ENCODE assay signal across 8 mouse cellular contexts in the genomic region with DNA sequence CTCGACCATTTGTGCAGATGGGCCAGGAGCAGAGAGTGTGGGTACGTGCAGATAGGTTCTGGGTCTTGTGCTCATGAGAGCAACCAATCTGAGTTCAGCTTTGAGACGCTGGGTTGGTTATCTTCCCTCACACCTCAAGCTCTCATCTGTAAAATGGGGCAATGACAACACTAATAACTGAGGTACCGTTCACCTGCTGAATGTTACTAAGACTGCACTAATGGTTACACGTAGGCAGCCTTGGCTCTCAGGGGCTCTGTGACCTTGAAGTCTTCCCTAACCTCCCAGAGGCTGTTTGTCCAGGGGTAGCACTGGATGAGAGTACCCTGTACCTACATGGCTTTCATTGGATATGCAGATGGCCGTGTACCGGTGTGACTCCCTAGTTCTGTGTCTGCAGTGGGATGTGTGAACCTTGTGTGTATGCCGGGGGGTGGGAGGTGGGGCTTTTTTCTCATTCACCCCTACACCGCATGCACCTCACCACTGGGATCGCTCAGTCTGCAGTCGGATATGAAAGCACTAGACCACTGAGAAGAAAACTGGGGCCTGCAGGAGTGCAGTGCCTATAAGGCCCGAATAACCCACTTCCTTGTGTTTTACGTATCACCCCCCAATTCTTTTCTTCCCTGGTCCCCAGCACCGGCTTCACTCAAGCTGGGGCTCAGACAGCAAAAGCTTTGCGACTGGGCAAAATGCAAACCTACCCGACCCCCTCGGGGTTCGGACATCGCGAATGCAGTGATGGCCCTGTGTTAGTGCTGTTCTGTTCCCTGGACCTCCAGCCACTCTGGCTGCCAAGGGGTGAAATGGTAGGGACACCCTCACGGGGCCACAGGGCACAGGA. TPM values are rescaled to one million over a fixed set of nuclear protein-coding genes. Genes with fewer than 3 reads are reported as not detected.
DNase-seq lines count a peak whose midpoint lies in the region; ATAC-seq and TF ChIP-seq lines count a peak whose summit lies in the region.

No protein-coding gene starts in this region.

- no peaks in the 10 kb centered on the region for H3K9me3 ChIP-seq in lung, embryonic 15.5 days
- H3K9me3 ChIP-seq in embryonic facial prominence, embryonic 12.5 days = no peaks in the 10 kb centered on the region
- no peaks in the 10 kb centered on the region for H3K9me3 ChIP-seq in hindbrain, postnatal 0 days (ENCODE audit: low read length)
- H3K9me3 ChIP-seq in midbrain, embryonic 16.5 days (replicated peaks; ENCODE audit: control insufficient read depth, low read length, poor library complexity, severe bottlenecking) = no peaks in the 10 kb centered on the region

- peak overlapping the region; percentile 96 for H3K4me3 ChIP-seq in lung, embryonic 15.5 days
- H3K4me3 ChIP-seq in embryonic facial prominence, embryonic 12.5 days = peak overlapping the region; percentile 76
- H3K4me3 ChIP-seq in hindbrain, postnatal 0 days (ENCODE audit: low read length) = peak overlapping the region; percentile 71
- H3K4me3 ChIP-seq in midbrain, embryonic 16.5 days (ENCODE audit: low read depth, low read length) = peak overlapping the region; percentile 83

- no peak for ATAC-seq in lung, embryonic 15.5 days (ENCODE audit: borderline replicate concordance, extremely low read depth, low FRiP score, low TSS enrichment)
- ATAC-seq in embryonic facial prominence, embryonic 12.5 days (ENCODE audit: insufficient number of reproducible peaks, insufficient read depth, low FRiP score, low TSS enrichment) = no peak
- ATAC-seq in hindbrain, postnatal 0 days = no peak; the same call in 1 of the 2 replicates
- ATAC-seq in midbrain, embryonic 16.5 days = no peak
- ATAC-seq in CD4-positive, CD25-positive, alpha-beta regulatory T cell, adult 4 months = no peak

- peak overlapping the region; percentile 93 for H3K27ac ChIP-seq in lung, embryonic 15.5 days
- H3K27ac ChIP-seq in embryonic facial prominence, embryonic 12.5 days = peak overlapping the region; percentile 87
- peak overlapping the region; percentile 95 for H3K27ac ChIP-seq in hindbrain, postnatal 0 days
- peak overlapping the region; percentile 95 for H3K27ac ChIP-seq in midbrain, embryonic 16.5 days (ENCODE audit: low read length)

- peaks cover 40% of the 10 kb centered on the region for H3K4me1 ChIP-seq in lung, embryonic 15.5 days
- H3K4me1 ChIP-seq in embryonic facial prominence, embryonic 12.5 days = peaks cover 24% of the 10 kb centered on the region
- H3K4me1 ChIP-seq in hindbrain, postnatal 0 days (ENCODE audit: insufficient read depth, low read length) = peaks cover 24% of the 10 kb centered on the region
- peaks cover 32% of the 10 kb centered on the region for H3K4me1 ChIP-seq in midbrain, embryonic 16.5 days (ENCODE audit: control insufficient read depth, insufficient read depth, low read length)

- H3K9ac ChIP-seq in lung, embryonic 15.5 days = peak overlapping the region; percentile 96
- H3K9ac ChIP-seq in embryonic facial prominence, embryonic 12.5 days = peak overlapping the region; percentile 90
- peak overlapping the region; percentile 84 for H3K9ac ChIP-seq in hindbrain, postnatal 0 days (replicated peaks; ENCODE audit: low read length)
- peak overlapping the region; percentile 89 for H3K9ac ChIP-seq in midbrain, embryonic 16.5 days (ENCODE audit: low read depth, low read length)

- 0 out of 2 replicates have a peak, but pooled peaks have one; percentile 2 for TF ChIP-seq CTCF in hindbrain, postnatal 0 days (IDR thresholded peaks at IDR 0.05; ENCODE audit: low read depth)

- H3K27me3 ChIP-seq in lung, embryonic 15.5 days = no peaks in the 10 kb centered on the region
- H3K27me3 ChIP-seq in embryonic facial prominence, embryonic 12.5 days = no peaks in the 10 kb centered on the region
- no peaks in the 10 kb centered on the region for H3K27me3 ChIP-seq in hindbrain, postnatal 0 days (ENCODE audit: insufficient read depth, low read length)
- no peaks in the 10 kb centered on the region for H3K27me3 ChIP-seq in midbrain, embryonic 16.5 days (ENCODE audit: control insufficient read depth, insufficient read depth, low read depth, low read length)

- DNase-seq in lung, postnatal 25 days (ENCODE audit: low spot score) = no peak
- peak; percentile 38 for DNase-seq in hindbrain, postnatal 0 days (ENCODE audit: low spot score)
- no peak for DNase-seq in ovary, postnatal 10 days (ENCODE audit: low spot score)
- no peak for DNase-seq in spleen, adult 18-20 months

- 8% methylated on average over 21 of the region's 21 CpGs for WGBS in lung, embryonic 15.5 days
- 12% methylated on average over 21 of the region's 21 CpGs for WGBS in embryonic facial prominence, embryonic 12.5 days
- 13% methylated on average over 21 of the region's 21 CpGs for WGBS in hindbrain, postnatal 0 days
- WGBS in midbrain, embryonic 16.5 days = 15% methylated on average over 21 of the region's 21 CpGs

- no peaks in the 10 kb centered on the region for H3K36me3 ChIP-seq in lung, embryonic 15.5 days
- H3K36me3 ChIP-seq in embryonic facial prominence, embryonic 12.5 days = no peaks in the 10 kb centered on the region
- 0 out of 2 replicates have a peak, but pooled peaks cover 3% of the 10 kb centered on the region for H3K36me3 ChIP-seq in hindbrain, postnatal 0 days (ENCODE audit: insufficient read depth, low read length)
- H3K36me3 ChIP-seq in midbrain, embryonic 16.5 days (ENCODE audit: control insufficient read depth, insufficient read depth, low read length) = no peaks in the 10 kb centered on the region

- H3K4me2 ChIP-seq in lung, embryonic 15.5 days = peak overlapping the region; percentile 89
- peak overlapping the region; percentile 88 for H3K4me2 ChIP-seq in embryonic facial prominence, embryonic 12.5 days (replicated peaks)
- H3K4me2 ChIP-seq in hindbrain, postnatal 0 days (ENCODE audit: low read depth, low read length) = peak overlapping the region; percentile 96
- H3K4me2 ChIP-seq in midbrain, embryonic 16.5 days (ENCODE audit: low read length) = peak overlapping the region; percentile 94

RNA-seq across cellular contexts. Expression of gene Rnf44, which starts 0.8 kb away (rescaled TPM):
- 52.2 and 53.0 TPM in 2 replicates for polyA plus RNA-seq in lung, embryonic 15.5 days (2015; fragmentation: Nextera tagmentation; extraction: Ambion mirVana)
- 58.0 and 65.3 TPM in 2 replicates for polyA plus RNA-seq in embryonic facial prominence, embryonic 12.5 days (2016; fragmentation: Nextera tagmentation; extraction: Ambion mirVana)
- total RNA-seq in hindbrain, postnatal 0 days (2014; rRNA removed) = 73.1 and 74.8 TPM in 2 replicates
- polyA plus RNA-seq in hindbrain, postnatal 0 days (2015; fragmentation: Nextera tagmentation; extraction: Ambion mirVana) = 48.8 and 60.1 TPM in 2 replicates
- polyA plus RNA-seq in midbrain, embryonic 16.5 days (2015; fragmentation: Nextera tagmentation; extraction: Ambion mirVana) = 65.3 and 67.2 TPM in 2 replicates
- 10 to 100 TPM; 25.5 to 30.0 TPM for polyA plus RNA-seq in CD4-positive, CD25-positive, alpha-beta regulatory T cell, adult 4 months (2017; shearing (Covaris generic))

RNA-seq across cellular contexts. Expression of gene Cdhr2, which starts 8.3 kb away (rescaled TPM):
- 0.10 and 0.13 TPM in 2 replicates for polyA plus RNA-seq in lung, embryonic 15.5 days (2015; fragmentation: Nextera tagmentation; extraction: Ambion mirVana)
- polyA plus RNA-seq in embryonic facial prominence, embryonic 12.5 days (2016; fragmentation: Nextera tagmentation; extraction: Ambion mirVana) = 0.05 and 0.06 TPM in 2 replicates
- total RNA-seq in hindbrain, postnatal 0 days (2014; rRNA removed) = 0.22 and 0.37 TPM in 2 replicates
- polyA plus RNA-seq in hindbrain, postnatal 0 days (2015; fragmentation: Nextera tagmentation; extraction: Ambion mirVana) = 0.35 and 0.41 TPM in 2 replicates
- polyA plus RNA-seq in midbrain, embryonic 16.5 days (2015; fragmentation: Nextera tagmentation; extraction: Ambion mirVana) = 0.22 and 0.36 TPM in 2 replicates
- polyA plus RNA-seq in CD4-positive, CD25-positive, alpha-beta regulatory T cell, adult 4 months (2017; shearing (Covaris generic)) = not detected

RNA-seq across cellular contexts. Expression of gene Gprin1, which starts 56.7 kb away (rescaled TPM):
- polyA plus RNA-seq in lung, embryonic 15.5 days (2015; fragmentation: Nextera tagmentation; extraction: Ambion mirVana) = 0.24 and 0.42 TPM in 2 replicates
- polyA plus RNA-seq in embryonic facial prominence, embryonic 12.5 days (2016; fragmentation: Nextera tagmentation; extraction: Ambion mirVana) = 2.1 and 4.2 TPM in 2 replicates
- total RNA-seq in hindbrain, postnatal 0 days (2014; rRNA removed) = 146 and 153 TPM in 2 replicates
- polyA plus RNA-seq in hindbrain, postnatal 0 days (2015; fragmentation: Nextera tagmentation; extraction: Ambion mirVana) = 18.3 and 19.9 TPM in 2 replicates
- 5.5 and 6.6 TPM in 2 replicates for polyA plus RNA-seq in midbrain, embryonic 16.5 days (2015; fragmentation: Nextera tagmentation; extraction: Ambion mirVana)
- not detected for polyA plus RNA-seq in CD4-positive, CD25-positive, alpha-beta regulatory T cell, adult 4 months (2017; shearing (Covaris generic))
